Mouse (Mus musculus): ENCODE results near the gene Sh3bp2. TPM values are rescaled to one million over a fixed set of nuclear protein-coding genes. Genes with fewer than 3 reads are reported as not detected.
"Not testable (repeated sequence)": the region's sequence is repeated elsewhere in the genome, so short reads cannot be mapped to it uniquely, and the experiment has no call there.

Sh3bp2 gene
- polyA plus RNA-seq, 1 experiment, result 14.3 TPM

DNA sequence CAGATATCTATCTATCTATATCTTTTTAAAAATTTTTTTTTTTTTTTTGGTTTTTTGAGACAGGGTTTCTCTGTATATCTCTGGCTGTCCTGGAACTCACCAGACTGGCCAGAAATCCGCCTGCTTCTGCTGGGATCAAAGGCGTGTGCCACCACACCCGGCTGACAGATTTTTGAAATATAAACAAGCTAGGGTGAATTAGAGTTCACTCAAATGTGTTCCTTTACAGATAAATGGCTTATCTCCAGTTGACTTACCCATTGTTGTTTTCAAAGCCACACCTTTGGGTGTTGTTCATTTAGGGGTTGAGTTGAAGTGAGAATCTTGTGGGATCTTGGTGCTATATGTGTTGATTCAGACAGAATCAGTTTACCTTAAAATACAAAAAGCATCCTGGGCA is 53.7 kb downstream of the Sh3bp2 start:
- H3K36me3 ChIP-seq (ENCODE audit: control insufficient read depth, insufficient read depth), result no peaks in the 10 kb centered on the region
- no peaks in the 10 kb centered on the region for H3K27me3 ChIP-seq (ENCODE audit: control insufficient read depth, insufficient read depth, insufficient read length)
- H3K79me2 ChIP-seq (ENCODE audit: control insufficient read depth, insufficient read depth), result peaks cover 85% of the 10 kb centered on the region
- H3ac ChIP-seq (ENCODE audit: control insufficient read depth, insufficient read length), result no peak overlapping the region
- H3K4me3 ChIP-seq, result no peak overlapping the region
- no peak overlapping the region for H3K4me2 ChIP-seq (ENCODE audit: low read depth)
- no peak for TF ChIP-seq MAX (IDR thresholded peaks at IDR 0.05; ENCODE audit: low read depth)
- no peak for TF ChIP-seq POLR2AphosphoS2 (IDR thresholded peaks at IDR 0.05; ENCODE audit: insufficient read length, low read depth)
- no peak for TF ChIP-seq SRF (IDR thresholded peaks at IDR 0.05; ENCODE audit: control insufficient read depth, insufficient read length, low read depth)
- no peak for TF ChIP-seq TCF12 (IDR thresholded peaks at IDR 0.05; ENCODE audit: insufficient read depth, poor library complexity, severe bottlenecking)
- no peak for TF ChIP-seq REST (IDR thresholded peaks at IDR 0.05; ENCODE audit: insufficient read depth, insufficient read length)
- no peak for TF ChIP-seq POLR2A (IDR thresholded peaks at IDR 0.05; ENCODE audit: insufficient read length, low read depth)
- TF ChIP-seq MYOG (IDR thresholded peaks at IDR 0.05; ENCODE audit: control insufficient read depth in 1 of 3, insufficient read depth in 1 of 3, insufficient read length in 2 of 3, low read depth in 2 of 3), result no peak
- TF ChIP-seq TCF3 (IDR thresholded peaks at IDR 0.05; ENCODE audit: insufficient read length, low read depth), result no peak
- TF ChIP-seq CEBPB (IDR thresholded peaks at IDR 0.05; ENCODE audit: insufficient read depth, poor library complexity, severe bottlenecking), result no peak
- TF ChIP-seq MYOD1 (IDR thresholded peaks at IDR 0.05; ENCODE audit: control insufficient read depth in 1 of 3, insufficient read length in 2 of 3, low read depth in 2 of 3), result no peak
- no peak for TF ChIP-seq E2F4 (IDR thresholded peaks at IDR 0.05; ENCODE audit: insufficient read depth)
- no peak for TF ChIP-seq USF1 (IDR thresholded peaks at IDR 0.05; ENCODE audit: low read depth)

DNA sequence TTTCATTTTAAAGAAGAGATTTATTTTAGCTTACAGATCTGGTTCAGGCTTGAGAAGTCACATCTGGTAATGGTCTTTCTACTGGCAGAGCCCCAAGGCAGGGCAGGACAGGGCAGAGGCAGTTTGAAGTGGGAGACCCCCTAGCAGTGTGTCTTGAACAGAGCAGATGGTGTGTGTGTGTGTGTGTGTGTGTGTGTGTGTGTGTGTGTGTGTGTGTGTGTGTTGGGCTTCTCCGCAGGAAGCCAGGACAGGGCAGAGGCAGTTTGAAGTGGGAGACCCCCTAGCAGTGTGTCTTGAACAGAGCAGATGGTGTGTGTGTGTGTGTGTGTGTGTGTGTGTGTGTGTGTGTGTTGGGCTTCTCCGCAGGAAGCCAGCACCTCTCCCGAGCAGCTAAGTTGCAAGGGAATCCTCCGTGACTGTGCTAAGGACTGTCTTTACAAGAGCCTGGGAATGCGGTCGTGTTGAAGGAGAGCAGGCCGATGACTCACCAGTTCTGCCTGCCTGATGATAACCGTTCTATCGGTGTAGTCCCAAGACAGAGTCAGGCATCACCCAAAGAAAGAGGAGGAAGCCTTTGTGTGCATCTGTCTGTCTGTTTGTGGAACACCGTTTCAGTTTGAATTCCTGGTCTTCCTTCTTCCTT is 56.2 kb downstream of the Sh3bp2 start:
- peak overlapping the region; percentile 75 for H3K4me2 ChIP-seq (ENCODE audit: low read depth)
- not testable (repeated sequence) for H3K36me3 ChIP-seq (ENCODE audit: control insufficient read depth, insufficient read depth); H3K4me3 ChIP-seq; H3ac ChIP-seq (ENCODE audit: control insufficient read depth, insufficient read length); H3K27me3 ChIP-seq (ENCODE audit: control insufficient read depth, insufficient read depth, insufficient read length)
- peaks cover 86% of the 10 kb centered on the region for H3K79me2 ChIP-seq (ENCODE audit: control insufficient read depth, insufficient read depth)

DNA sequence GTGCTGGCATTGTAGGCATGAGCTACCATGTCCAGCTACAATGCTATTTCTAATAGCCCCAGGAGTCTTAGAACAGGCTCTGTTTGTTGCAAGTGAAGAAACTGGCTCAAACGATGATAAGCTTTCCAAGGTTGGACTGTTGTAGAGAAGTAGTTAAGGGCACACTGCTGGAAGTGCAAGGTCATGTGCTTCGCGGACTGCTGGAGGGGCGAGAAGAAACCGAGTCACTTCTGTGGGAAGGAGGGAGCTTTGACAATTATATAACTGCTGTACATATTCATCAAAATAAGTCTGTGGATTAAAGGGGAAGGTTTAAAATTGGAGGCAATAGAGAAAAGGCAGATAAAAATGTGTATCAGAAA is 56.7 kb downstream of the Sh3bp2 start:
- H3K36me3 ChIP-seq (ENCODE audit: control insufficient read depth, insufficient read depth), result no peaks in the 10 kb centered on the region
- peaks cover 86% of the 10 kb centered on the region for H3K79me2 ChIP-seq (ENCODE audit: control insufficient read depth, insufficient read depth)
- TF ChIP-seq TCF12 (IDR thresholded peaks at IDR 0.05; ENCODE audit: insufficient read depth, poor library complexity, severe bottlenecking) (no peak), MYOD1 (IDR thresholded peaks at IDR 0.05; ENCODE audit: control insufficient read depth in 1 of 3, insufficient read length in 2 of 3, low read depth in 2 of 3) (no peak), CEBPB (IDR thresholded peaks at IDR 0.05; ENCODE audit: insufficient read depth, poor library complexity, severe bottlenecking) (no peak), MYOG (IDR thresholded peaks at IDR 0.05; ENCODE audit: control insufficient read depth in 1 of 3, insufficient read depth in 1 of 3, insufficient read length in 2 of 3, low read depth in 2 of 3) (no peak), TCF3 (IDR thresholded peaks at IDR 0.05; ENCODE audit: insufficient read length, low read depth) (no peak), REST (IDR thresholded peaks at IDR 0.05; ENCODE audit: insufficient read depth, insufficient read length) (no peak), SRF (IDR thresholded peaks at IDR 0.05; ENCODE audit: control insufficient read depth, insufficient read length, low read depth) (no peak), MAX (IDR thresholded peaks at IDR 0.05; ENCODE audit: low read depth) (no peak)
- H3K27me3 ChIP-seq (ENCODE audit: control insufficient read depth, insufficient read depth, insufficient read length), result no peaks in the 10 kb centered on the region
- no peak overlapping the region for H3ac ChIP-seq (ENCODE audit: control insufficient read depth, insufficient read length)
- H3K4me3 ChIP-seq, result no peak overlapping the region
- peak overlapping the region; percentile 75 for H3K4me2 ChIP-seq (ENCODE audit: low read depth)

DNA sequence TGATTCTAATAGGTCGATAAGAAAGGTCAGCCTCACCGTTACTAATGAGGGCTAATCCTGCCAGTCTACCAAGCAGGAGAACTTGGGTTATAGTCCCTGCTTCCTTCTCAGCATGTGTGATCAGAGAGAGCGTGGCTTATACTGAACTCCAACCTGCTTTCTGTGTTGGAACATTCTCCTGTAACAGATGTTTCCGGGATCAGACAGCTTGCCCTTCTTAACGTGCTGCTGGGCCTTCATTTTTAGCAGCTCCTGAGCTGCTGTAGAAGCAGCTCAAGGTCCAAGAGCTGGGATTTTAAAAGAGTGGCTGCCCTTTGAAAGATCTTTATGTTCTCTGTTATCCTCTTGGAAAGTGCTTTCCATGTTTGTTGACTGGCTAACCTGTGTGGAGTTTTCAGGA is 59.6 kb downstream of the Sh3bp2 start:
- Histone ChIP-seq H3K36me3 (ENCODE audit: control insufficient read depth, insufficient read depth) (no peaks in the 10 kb centered on the region), H3K4me3 (no peak overlapping the region), H3K4me2 (ENCODE audit: low read depth) (no peak overlapping the region), H3K79me2 (ENCODE audit: control insufficient read depth, insufficient read depth) (peaks cover 81% of the 10 kb centered on the region), H3K27me3 (ENCODE audit: control insufficient read depth, insufficient read depth, insufficient read length) (no peaks in the 10 kb centered on the region), H3ac (ENCODE audit: control insufficient read depth, insufficient read length) (no peak overlapping the region)
- TF ChIP-seq REST (IDR thresholded peaks at IDR 0.05; ENCODE audit: insufficient read depth, insufficient read length) (no peak), SRF (IDR thresholded peaks at IDR 0.05; ENCODE audit: control insufficient read depth, insufficient read length, low read depth) (no peak), TCF12 (IDR thresholded peaks at IDR 0.05; ENCODE audit: insufficient read depth, poor library complexity, severe bottlenecking) (no peak), E2F4 (IDR thresholded peaks at IDR 0.05; ENCODE audit: insufficient read depth) (no peak), POLR2AphosphoS2 (IDR thresholded peaks at IDR 0.05; ENCODE audit: insufficient read length, low read depth) (no peak), MYOD1 (IDR thresholded peaks at IDR 0.05; ENCODE audit: control insufficient read depth in 1 of 3, insufficient read length in 2 of 3, low read depth in 2 of 3) (no peak), POLR2A (IDR thresholded peaks at IDR 0.05; ENCODE audit: insufficient read length, low read depth) (no peak), TCF3 (IDR thresholded peaks at IDR 0.05; ENCODE audit: insufficient read length, low read depth) (no peak), MAX (IDR thresholded peaks at IDR 0.05; ENCODE audit: low read depth) (no peak), MYOG (IDR thresholded peaks at IDR 0.05; ENCODE audit: control insufficient read depth in 1 of 3, insufficient read depth in 1 of 3, insufficient read length in 2 of 3, low read depth in 2 of 3) (no peak)

DNA sequence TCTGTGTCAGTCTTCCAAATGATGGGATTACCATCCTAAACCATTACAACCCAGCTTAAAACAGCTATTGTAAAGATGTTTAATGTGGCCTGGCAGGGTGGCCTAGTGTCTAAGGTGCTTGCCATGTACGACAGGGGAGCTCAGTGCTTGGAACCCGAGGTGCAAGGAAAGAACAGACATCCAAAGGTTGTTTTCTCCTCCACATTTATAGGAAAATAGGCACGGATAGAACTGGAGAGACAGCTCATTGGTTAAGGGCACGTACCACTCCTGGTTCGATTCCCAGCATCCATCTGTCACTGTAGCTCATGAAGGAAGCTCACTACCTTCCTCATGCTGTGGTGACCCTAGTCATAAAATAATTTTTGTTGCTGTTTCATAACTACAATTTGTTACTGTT is 62.2 kb downstream of the Sh3bp2 start:
- Histone ChIP-seq H3K27me3 (ENCODE audit: control insufficient read depth, insufficient read depth, insufficient read length) (no peaks in the 10 kb centered on the region), H3K4me2 (ENCODE audit: low read depth) (no peak overlapping the region), H3ac (ENCODE audit: control insufficient read depth, insufficient read length) (no peak overlapping the region), H3K4me3 (no peak overlapping the region), H3K36me3 (ENCODE audit: control insufficient read depth, insufficient read depth) (no peaks in the 10 kb centered on the region), H3K79me2 (ENCODE audit: control insufficient read depth, insufficient read depth) (peaks cover 91% of the 10 kb centered on the region)
- no peak for TF ChIP-seq E2F4 (IDR thresholded peaks at IDR 0.05; ENCODE audit: insufficient read depth)
- no peak for TF ChIP-seq CEBPB (IDR thresholded peaks at IDR 0.05; ENCODE audit: insufficient read depth, poor library complexity, severe bottlenecking)
- TF ChIP-seq POLR2A (IDR thresholded peaks at IDR 0.05; ENCODE audit: insufficient read length, low read depth), result no peak
- no peak for TF ChIP-seq TCF3 (IDR thresholded peaks at IDR 0.05; ENCODE audit: insufficient read length, low read depth)
- no peak for TF ChIP-seq MYOG (IDR thresholded peaks at IDR 0.05; ENCODE audit: control insufficient read depth in 1 of 3, insufficient read depth in 1 of 3, insufficient read length in 2 of 3, low read depth in 2 of 3)
- no peak for TF ChIP-seq MYOD1 (IDR thresholded peaks at IDR 0.05; ENCODE audit: control insufficient read depth in 1 of 3, insufficient read length in 2 of 3, low read depth in 2 of 3)
- TF ChIP-seq POLR2AphosphoS2 (IDR thresholded peaks at IDR 0.05; ENCODE audit: insufficient read length, low read depth), result no peak
- TF ChIP-seq SRF (IDR thresholded peaks at IDR 0.05; ENCODE audit: control insufficient read depth, insufficient read length, low read depth), result no peak
- no peak for TF ChIP-seq TCF12 (IDR thresholded peaks at IDR 0.05; ENCODE audit: insufficient read depth, poor library complexity, severe bottlenecking)
- no peak for TF ChIP-seq USF1 (IDR thresholded peaks at IDR 0.05; ENCODE audit: low read depth)
- no peak for TF ChIP-seq REST (IDR thresholded peaks at IDR 0.05; ENCODE audit: insufficient read depth, insufficient read length)
- no peak for TF ChIP-seq MAX (IDR thresholded peaks at IDR 0.05; ENCODE audit: low read depth)
